Mouse (Mus musculus) cerebellum, adult 11-12 months (tissue): ENCODE data around the gene Pofut1.

Source experiments
- DNase-seq: peaks from one replicate; pipeline ENCODE4 v3.0.0; 2022

The Pofut1 gene

GRCm38 (mm10) chr2:153290938-153291928 lies 49.9 kb downstream of the Pofut1 start, which contains the start of gene Kif3b:
Gene Kif3b, plus strand, starts transcription at chr2:153291413.
- peak; percentile 82 for DNase-seq

- peak; percentile 39 for DNase-seq
Observed at GRCm38 (mm10) chr2:153292305-153292861, 51.0 kb downstream of the Pofut1 start.

DNA sequence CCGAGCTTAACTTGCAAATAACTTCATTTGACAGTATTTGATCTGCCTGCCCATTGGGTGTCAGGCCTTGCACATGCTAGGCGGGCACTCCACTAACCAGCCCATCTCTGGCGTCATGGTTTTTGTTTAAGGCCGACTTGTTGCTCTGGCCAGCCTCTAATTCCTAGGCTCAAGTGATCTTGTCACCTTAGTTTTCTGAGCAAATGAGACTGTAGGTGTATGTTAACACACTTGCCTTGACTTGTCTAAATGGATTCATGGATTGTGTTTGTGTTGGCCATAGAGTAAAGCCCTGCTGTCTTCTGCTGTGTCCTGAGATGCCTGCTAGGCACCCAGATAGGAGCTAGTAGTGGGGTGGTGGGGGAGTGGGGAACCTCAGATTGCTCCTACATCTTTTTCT lies 53.9 kb downstream of the Pofut1 start:
- no peak for DNase-seq

GRCm38 (mm10) chr2:153297771-153298170 lies 56.4 kb downstream of the Pofut1 start:
- DNase-seq = peak; percentile 58

GRCm38 (mm10) chr2:153298460-153298859 lies 57.1 kb downstream of the Pofut1 start:
- no peak for DNase-seq

DNA sequence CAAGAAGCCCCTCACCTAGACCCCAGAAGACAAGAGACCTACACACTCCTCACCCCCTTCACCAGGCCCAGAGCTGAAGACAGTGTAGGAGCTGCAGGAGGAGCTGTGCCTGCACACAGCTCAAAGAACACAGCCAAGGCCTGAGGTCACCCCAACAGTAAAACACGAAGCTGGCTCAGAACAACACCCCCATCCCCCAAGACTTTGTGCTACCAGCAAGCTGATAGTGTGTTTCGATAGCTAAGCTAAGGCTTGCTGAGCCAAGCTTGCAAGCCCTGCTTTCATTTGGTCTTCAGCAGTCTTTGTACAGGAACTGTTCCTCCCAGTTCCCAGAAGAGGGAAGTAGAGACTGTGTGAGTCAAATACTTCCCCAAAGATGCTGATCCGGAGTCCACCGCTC lies 57.5 kb downstream of the Pofut1 start:
- no peak for DNase-seq

GRCm38 (mm10) chr2:153301123-153301522 lies 59.8 kb downstream of the Pofut1 start:
- no peak for DNase-seq

GRCm38 (mm10) chr2:153305240-153305639 lies 63.9 kb downstream of the Pofut1 start:
- DNase-seq = no peak

- peak; percentile 37 for DNase-seq
Observed at GRCm38 (mm10) chr2:153308586-153308985, 67.3 kb downstream of the Pofut1 start.

DNA sequence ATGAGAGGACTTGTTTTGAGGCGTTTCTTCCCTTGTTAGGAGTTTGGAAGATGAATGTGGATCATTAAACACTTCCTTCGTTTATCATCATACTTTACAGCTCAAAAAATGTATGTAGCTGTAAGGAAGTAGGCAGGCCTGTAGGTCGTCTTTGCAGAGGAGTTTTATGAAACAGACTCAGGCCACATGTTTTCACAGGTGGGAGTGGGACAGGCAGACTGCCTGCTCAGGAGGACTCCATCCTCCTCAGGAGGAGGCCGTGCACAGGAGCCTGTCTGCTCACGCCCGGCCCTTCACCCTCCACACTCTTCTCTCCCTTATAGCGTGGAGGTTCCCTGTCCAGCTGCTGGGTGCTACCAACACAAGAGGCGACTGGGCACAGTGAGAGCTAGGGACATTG lies 67.8 kb downstream of the Pofut1 start:
- DNase-seq = no peak

DNA sequence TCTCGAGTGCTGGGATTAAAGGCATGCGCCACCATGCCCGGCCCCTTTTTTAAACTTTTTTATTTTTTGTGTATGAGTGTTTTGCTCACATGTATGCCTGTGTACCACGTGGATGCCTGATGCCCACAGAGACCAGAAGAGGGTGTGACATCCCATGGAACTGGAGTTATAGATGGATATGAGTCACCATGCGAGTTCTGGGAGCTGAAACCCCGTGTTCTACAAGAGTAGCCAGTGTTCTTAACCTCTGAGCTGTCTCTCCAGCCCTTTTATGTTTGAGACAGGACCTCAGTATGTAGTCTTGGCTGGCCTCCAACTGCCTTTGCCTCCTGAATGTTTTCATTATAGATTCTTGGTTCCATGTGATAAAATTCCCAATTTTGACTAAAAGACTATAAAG lies 68.9 kb downstream of the Pofut1 start:
- no peak for DNase-seq

DNA sequence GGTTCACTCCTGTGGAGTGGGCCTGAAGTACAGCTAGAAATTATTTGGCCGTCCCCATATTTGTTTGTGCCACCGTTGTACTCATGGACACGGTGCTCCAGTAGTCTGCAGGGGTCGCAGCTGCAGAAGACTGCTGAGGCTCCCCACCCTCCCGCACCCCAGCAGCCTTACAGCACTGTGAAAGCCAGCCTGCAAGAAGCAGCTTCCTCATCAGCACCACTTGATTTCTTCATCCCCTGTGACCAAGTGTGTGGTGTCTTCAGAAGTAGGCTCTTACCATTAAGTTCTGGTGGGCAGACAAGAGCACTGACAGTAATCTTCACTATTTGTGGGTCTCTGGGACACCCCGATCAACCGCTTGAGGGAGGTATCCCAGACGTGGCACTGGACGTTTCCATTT lies 71.6 kb downstream of the Pofut1 start:
- DNase-seq = no peak

DNA sequence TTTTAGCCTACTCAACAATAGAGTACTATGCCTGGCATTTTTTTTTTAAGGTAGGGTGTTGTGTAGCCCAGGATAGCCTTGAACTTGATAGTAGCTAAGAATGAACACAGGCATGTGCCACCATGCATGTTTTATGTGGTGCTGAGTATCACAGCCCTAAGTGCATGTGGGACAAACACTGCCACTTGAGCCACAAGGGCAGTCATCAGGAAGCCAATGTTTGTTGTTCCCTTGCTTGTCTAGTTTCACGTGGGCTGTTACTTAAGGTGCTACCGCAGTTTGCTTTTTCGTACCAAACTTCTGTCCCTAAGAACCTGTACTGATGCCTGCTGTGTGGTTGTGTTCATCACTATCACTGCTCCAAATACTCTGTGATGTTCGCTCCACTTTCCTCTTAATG lies 77.1 kb downstream of the Pofut1 start:
- no peak for DNase-seq

GRCm38 (mm10) chr2:153319036-153319643 lies 77.8 kb downstream of the Pofut1 start:
- no peak for DNase-seq
